Mouse (Mus musculus) E14TG2a.4 (cell line): Measurements from ENCODE around the gene Atg13.
A peak's percentile ranks its signal among the peaks of the same experiment; 100 is the strongest.

Experiments used
- H3K27me3 ChIP-seq: 2 replicates; pipeline ENCODE4 v1.6.1; 2014; ENCODE audit warnings: low read length, control low read depth; ENCODE audit not compliant: insufficient read depth
- H3K36me3 ChIP-seq: 2 replicates; pipeline ENCODE4 v1.6.1; 2014; ENCODE audit warnings: low read length, control low read depth; ENCODE audit not compliant: insufficient read depth
- H3K4me1 ChIP-seq: replicated peaks from 2 replicates; pipeline ENCODE4 v1.6.1; 2014; ENCODE audit warnings: low read depth, low read length, control low read depth
- H3K4me3 ChIP-seq: replicated peaks from 2 replicates; pipeline ENCODE4 v1.5.1; 2014; ENCODE audit warnings: mild to moderate bottlenecking, low read length
- H3K9me3 ChIP-seq: 2 replicates; pipeline ENCODE4 v1.6.1; 2014; ENCODE audit warnings: low read length, control low read depth
- CTCF ChIP-seq: conservative IDR thresholded peaks from 2 replicates; pipeline ENCODE4 v1.5.1; 2014; ENCODE audit warnings: low read length
- NANOG ChIP-seq: IDR thresholded peaks from 2 replicates; pipeline ENCODE4 v1.6.1; 2014; ENCODE audit warnings: borderline replicate concordance, low read length, mixed read lengths
- POU5F1 ChIP-seq: IDR thresholded peaks from 2 replicates; pipeline ENCODE4 v1.6.1; 2014; ENCODE audit warnings: low read length, borderline replicate concordance

Atg13 gene

DNA sequence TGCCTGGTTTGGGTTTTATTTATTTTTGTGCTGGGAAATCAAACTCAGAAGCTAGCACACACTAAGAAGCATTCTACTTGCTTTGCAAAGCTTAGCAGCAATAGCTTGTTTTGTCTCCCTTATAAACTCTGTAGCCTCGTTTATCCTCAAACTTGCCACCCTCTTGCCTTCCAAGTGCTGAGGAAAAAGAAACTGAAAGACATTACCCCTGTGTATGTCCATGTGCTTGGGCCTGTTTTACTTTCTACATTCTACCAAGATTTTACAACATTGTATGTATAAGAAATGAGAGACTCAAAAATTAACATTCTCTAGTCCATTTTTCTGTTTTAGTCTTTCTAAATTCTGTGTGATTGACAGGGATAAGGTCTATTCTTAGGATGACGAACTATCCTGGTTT is 14.3 kb upstream of the Atg13 start:
- H3K4me1 ChIP-seq: peaks cover 12% of the 10 kb centered on the region
- no peak overlapping the region for H3K4me3 ChIP-seq
- no peaks in the 10 kb centered on the region for H3K9me3 ChIP-seq
- peaks cover 4% of the 10 kb centered on the region; the same call in 1 of the 2 replicates for H3K27me3 ChIP-seq
- peaks cover 21% of the 10 kb centered on the region for H3K36me3 ChIP-seq
- no peak for TF ChIP-seq CTCF
- no peak for TF ChIP-seq POU5F1
- no peak for TF ChIP-seq NANOG

DNA sequence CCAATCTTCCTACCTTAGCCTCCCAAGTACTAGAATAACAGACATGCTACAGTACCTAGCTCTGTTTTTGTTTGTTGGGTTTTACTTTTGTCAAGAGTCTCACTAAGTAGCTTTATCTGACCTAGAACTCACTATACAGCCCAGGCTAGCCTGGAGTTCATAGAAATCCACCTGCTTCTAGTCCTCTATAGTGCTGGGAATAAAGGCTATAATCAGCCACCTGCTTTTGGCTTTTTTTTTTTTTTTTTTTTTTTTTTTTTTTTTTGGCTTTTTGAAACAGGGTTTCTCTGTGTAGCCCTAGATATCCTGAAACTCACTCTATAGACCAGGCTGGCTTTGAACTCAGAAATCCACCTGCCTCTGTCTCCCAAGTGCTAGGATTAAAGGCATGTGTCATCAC is 13.6 kb upstream of the Atg13 start:
- H3K4me1 ChIP-seq: peaks cover 7% of the 10 kb centered on the region
- H3K27me3 ChIP-seq: peaks cover 4% of the 10 kb centered on the region; the same call in 1 of the 2 replicates
- H3K36me3 ChIP-seq: peaks cover 29% of the 10 kb centered on the region
- no peaks in the 10 kb centered on the region for H3K9me3 ChIP-seq
- no peak overlapping the region for H3K4me3 ChIP-seq
- no peak for TF ChIP-seq CTCF
- TF ChIP-seq POU5F1: no peak
- no peak for TF ChIP-seq NANOG

GRCm38 (mm10) chr2:91723382-91723781 is 13.0 kb upstream of the Atg13 start:
- Histone ChIP-seq H3K9me3 (no peaks in the 10 kb centered on the region), H3K4me1 (0 out of 2 replicates have a peak, but pooled peaks cover 3% of the 10 kb centered on the region), H3K36me3 (peaks cover 34% of the 10 kb centered on the region), H3K4me3 (no peak overlapping the region), H3K27me3 (peaks cover 4% of the 10 kb centered on the region; the same call in 1 of the 2 replicates)
- TF ChIP-seq POU5F1: no peak
- no peak for TF ChIP-seq CTCF
- no peak for TF ChIP-seq NANOG

DNA sequence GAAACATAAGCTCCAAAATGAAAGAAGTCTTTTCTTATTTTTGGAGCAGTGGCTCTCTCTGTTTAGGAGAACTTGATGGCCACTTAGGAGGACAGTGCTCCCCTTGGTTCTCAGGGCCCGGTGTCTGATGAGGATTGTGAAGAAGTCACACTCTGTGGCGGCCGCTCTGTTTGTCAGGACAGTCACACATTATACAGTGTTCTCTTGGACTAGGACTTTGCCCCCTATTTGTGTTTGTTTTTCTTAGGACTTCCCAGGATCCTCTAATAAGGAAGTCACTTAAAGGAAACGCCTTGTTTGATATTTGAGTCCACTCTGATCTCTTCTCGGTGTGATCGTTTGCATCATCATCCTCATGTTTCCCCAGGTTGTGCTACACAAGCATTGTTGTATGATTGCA is 7.9 kb upstream of the Atg13 start:
- TF ChIP-seq NANOG: no peak
- peaks cover 9% of the 10 kb centered on the region for H3K4me1 ChIP-seq
- H3K4me3 ChIP-seq: no peak overlapping the region
- H3K36me3 ChIP-seq: peaks cover 82% of the 10 kb centered on the region
- H3K9me3 ChIP-seq: no peaks in the 10 kb centered on the region
- no peaks in the 10 kb centered on the region for H3K27me3 ChIP-seq

- H3K36me3 ChIP-seq: peaks cover 74% of the 10 kb centered on the region
- no peaks in the 10 kb centered on the region for H3K27me3 ChIP-seq
These were observed 4.5 kb upstream of the Atg13 start for GRCm38 (mm10) chr2:91714921-91715320.

DNA sequence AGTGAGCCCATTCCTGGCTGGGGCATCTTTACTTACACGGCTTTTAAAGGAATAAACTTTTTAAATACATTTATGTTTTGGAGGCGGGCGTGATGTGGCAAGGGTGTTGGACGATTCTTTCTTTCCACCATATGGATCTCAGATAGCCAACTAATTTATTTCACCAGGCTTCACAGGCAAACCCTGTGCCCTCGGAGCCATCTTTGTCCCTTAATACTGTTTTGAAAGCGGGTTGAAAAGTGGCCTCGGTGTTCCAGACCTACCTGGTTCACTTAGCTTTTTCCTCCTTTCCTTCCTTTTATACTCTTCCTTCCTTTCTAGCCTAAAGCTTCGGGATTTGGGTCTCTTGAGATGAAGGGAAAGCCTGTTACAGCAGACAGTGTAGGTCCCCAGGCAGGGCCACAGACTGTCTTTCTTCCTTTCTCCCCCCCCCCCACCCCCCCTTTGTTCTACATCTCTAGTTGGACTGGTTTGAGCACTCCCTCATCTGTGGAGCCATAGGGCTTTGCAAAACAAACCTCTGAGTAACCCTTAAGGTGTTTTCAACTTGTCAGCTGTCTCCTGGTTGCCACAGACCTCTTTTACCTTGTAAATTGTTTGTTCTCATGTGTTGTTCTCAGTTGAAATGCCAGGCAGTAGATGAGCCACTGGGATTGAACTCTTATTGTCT is 1.0 kb upstream of the Atg13 start:
- H3K4me3 ChIP-seq: peak overlapping the region; percentile 100
- H3K36me3 ChIP-seq: peaks cover 39% of the 10 kb centered on the region
- TF ChIP-seq CTCF (no peak), POU5F1 (no peak), NANOG (no peak)
- H3K4me1 ChIP-seq: peaks cover 55% of the 10 kb centered on the region
- H3K9me3 ChIP-seq: no peaks in the 10 kb centered on the region
- no peaks in the 10 kb centered on the region for H3K27me3 ChIP-seq

More at GRCm38 (mm10) chr2:91714921-91715320, 4.5 kb upstream of the Atg13 start:
- H3K4me1 ChIP-seq: peaks cover 22% of the 10 kb centered on the region
- H3K9me3 ChIP-seq: no peaks in the 10 kb centered on the region
- H3K4me3 ChIP-seq: no peak overlapping the region
- no peak for TF ChIP-seq NANOG
- TF ChIP-seq POU5F1: no peak
- no peak for TF ChIP-seq CTCF

- Histone ChIP-seq H3K9me3 (no peaks in the 10 kb centered on the region), H3K4me3 (0 out of 2 replicates have a peak overlapping the region, but pooled peaks have one; percentile 17), H3K27me3 (no peaks in the 10 kb centered on the region), H3K36me3 (peaks cover 11% of the 10 kb centered on the region), H3K4me1 (peaks cover 73% of the 10 kb centered on the region)
- TF ChIP-seq POU5F1 (no peak), CTCF (no peak), NANOG (no peak)
These were observed 2.0 kb downstream of the Atg13 start for GRCm38 (mm10) chr2:91708361-91708760.

- Histone ChIP-seq H3K27me3 (no peaks in the 10 kb centered on the region), H3K4me1 (peaks cover 70% of the 10 kb centered on the region), H3K36me3 (peaks cover 4% of the 10 kb centered on the region), H3K4me3 (no peak overlapping the region; the same call in 1 of the 2 replicates), H3K9me3 (no peaks in the 10 kb centered on the region)
- TF ChIP-seq CTCF (no peak), NANOG (no peak; the same call in 1 of the 2 replicates), POU5F1 (no peak)
These were observed 3.9 kb downstream of the Atg13 start for GRCm38 (mm10) chr2:91706456-91706855.

DNA sequence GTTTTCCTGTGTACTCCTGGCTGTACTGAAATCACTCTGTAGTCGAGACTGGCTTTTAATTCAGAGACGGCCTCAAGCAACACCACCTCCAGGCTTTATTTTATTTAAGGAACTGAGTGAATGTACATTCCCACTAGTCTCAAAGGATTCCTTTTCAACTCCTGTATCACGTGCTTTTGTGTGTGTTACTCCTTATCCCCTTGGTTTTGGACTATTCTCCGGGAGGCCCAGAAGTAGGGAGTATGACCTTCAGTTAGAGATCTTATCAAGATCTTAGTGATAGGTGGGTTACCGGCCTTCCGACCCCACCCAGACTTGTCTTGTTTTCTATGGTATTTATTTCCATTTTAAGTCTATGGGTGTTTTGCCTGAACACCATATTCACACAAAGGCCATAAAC is 4.6 kb downstream of the Atg13 start:
- Histone ChIP-seq H3K4me3 (peak overlapping the region; percentile 32), H3K36me3 (peaks cover 7% of the 10 kb centered on the region), H3K9me3 (no peaks in the 10 kb centered on the region), H3K4me1 (peaks cover 71% of the 10 kb centered on the region), H3K27me3 (no peaks in the 10 kb centered on the region)
- no peak for TF ChIP-seq NANOG
- TF ChIP-seq POU5F1: no peak
- no peak for TF ChIP-seq CTCF
